Mouse (Mus musculus) heart, postnatal 0 days (tissue): ENCODE data around the gene Pdhx.

ENCODE experiments used
- CTCF ChIP-seq: IDR thresholded peaks from 2 replicates; pipeline ENCODE4 v1.5.1; 2016; ENCODE audit warnings: antibody characterized with exemption, control low read depth, low read depth
- EP300 ChIP-seq: IDR thresholded peaks from 2 replicates; pipeline ENCODE4 v1.6.1; 2016; ENCODE audit warnings: antibody characterized with exemption, low read depth

DNA sequence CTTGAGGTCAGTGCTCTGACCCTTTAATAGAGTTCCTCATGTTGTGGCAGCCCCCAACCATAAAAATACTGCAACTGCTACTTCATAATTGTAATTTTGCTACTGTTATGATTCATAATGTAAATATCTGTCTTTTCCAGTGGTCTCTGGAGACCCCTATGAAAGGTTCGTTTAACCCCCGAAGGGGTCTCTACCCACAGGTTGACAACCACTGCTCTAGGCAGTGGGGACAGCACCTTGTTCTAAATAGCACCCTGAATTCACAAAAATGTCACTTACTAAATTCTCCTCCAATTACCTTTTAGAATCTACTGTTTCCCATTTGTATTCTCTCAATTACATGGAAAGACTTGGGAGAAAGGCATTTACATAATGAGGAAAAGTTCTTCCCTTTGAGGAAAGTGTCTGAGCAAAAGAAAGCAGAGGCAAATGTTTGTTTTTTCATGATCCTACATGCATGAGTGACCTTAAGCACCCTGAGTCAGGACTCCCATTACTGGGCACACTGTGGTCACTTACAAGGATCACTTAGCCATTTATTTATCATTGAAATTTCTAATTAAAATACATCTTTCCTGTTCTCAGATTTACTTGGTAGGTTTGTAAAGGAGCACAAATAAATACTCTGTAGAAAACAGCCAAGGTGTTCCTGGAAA, 5.6 kb downstream of the Pdhx start:
- TF ChIP-seq CTCF: no peak
- no peak for TF ChIP-seq EP300
